Mouse (Mus musculus): ENCODE measurements at regions not wholly inside any gene's neighbourhood (a gene's known extent, or its start where the extent isn't known, plus 50 kb on each side); places are given as distances from the start of the nearest gene placed in this dataset.

DNA sequence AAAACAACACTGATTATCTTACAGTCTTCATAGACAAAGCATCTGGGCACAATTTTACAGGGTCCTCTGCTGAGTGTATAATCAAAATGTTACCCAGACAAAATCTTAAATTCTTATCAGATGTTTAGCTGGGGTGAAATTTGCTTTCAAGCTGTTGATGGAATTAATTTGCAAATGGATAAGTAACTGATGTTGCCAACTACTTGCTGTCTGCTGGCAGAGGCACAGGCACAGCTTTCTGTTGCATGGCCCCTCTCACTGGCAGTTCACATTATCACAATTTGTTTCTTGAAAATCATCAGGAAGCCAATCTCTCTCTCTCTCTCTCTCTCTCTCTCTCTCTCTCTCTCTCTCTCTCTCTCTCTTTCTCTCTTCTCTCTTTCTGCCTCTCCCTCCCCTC, 276.9 kb upstream of the Gm44 start:
- in situ Hi-C loops (cut with MboI, MseI) = loop anchor here in 1 of 2 experiments (10.0 kb wide), 1 partner anchor 480 kb away; no protein-coding TSS in a partner anchor
